Mouse (Mus musculus) embryo, embryonic 9.5 days (tissue): Measurements from ENCODE around the gene Itpripl1.
"Not testable (repeated sequence)": the region's sequence is repeated elsewhere in the genome, so short reads cannot be mapped to it uniquely, and the experiment has no call there.

Experiments
- DNase-seq: peaks from one replicate; pipeline ENCODE4 v3.0.0-alpha.2; 2017; ENCODE audit errors: extremely low spot score

The Itpripl1 gene

GRCm38 (mm10) chr2:127143158-127144063 lies at the start of gene Itpripl1:
Gene Itpripl1, minus strand, starts transcription at chr2:127143442.
- DNase-seq, result peak; percentile 67

DNA sequence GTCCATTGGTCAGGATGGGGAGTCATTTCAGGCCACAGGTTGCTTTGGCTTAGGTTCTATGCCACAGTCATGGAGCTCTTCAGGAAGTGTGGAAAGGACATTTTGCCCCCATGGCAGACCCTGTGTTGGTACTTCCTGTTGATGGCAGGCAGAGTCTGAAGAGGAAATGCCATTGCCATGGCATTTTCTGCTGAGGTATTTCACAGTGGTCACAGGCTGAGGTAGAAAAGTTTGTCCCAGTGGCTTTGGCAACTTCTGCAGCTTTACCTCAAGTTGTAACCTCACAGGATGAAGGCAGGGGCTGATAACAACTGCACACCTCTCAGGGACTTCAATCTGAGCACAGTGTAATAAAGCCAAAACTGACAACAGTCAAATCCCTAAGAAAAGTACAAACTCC lies 46.3 kb upstream of the Itpripl1 start:
- DNase-seq, result no peak

DNA sequence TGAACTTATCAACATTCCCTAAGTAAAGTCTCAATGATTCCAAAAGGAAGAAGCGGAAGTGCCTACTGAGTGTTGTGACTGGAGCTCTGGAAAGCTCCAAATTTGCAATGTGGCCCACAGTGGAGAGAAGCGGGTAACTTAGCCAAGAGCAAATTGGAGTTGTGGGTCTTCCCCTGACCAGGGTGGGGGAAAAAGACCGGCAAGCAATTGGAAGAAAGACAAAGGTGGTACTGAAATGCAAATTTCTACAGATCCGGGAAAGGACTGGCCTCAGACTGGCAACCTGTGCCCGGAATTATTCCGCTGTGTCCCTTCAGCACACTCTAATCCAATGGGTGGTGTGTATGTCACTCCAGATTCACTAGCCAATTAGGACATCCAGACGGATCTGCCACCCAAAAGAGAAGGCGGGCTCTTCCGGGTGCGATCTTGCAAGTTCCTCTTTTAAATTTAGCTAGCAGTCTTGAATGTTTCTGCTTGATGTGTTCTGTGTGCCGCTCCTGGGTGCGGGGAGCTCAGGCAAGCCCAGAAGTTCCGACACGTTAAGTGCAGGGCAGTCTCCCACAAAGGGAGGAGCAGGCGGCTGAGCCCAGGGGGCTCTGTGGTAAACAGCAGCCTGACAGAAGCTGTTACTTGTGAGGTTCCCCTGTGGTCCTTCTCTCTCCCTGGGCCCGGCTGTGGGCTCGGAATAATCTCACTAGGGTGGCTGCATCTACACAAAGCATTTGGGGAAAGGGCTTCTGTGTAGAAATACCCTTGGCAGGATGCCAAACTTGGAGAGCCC lies 39.5 kb upstream of the Itpripl1 start:
- peak; percentile 72 for DNase-seq

DNA sequence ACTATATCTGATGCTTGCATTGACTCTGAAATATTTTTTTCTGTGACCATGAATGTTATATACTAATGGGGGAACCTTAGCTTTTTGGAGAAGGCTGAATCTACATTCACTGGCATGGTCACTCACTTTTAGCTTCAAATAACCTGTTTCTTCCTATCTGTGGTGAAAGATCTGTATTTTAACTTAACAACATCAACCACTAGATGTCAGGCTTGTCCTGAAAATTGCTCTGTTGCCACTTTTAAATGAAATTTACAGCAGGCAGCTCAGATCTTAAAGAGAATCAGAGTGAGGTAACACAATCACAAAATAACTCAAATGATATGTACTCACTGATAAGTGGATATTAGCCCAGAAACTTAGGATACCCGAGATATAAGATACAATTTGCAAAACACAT lies 23.0 kb upstream of the Itpripl1 start:
- peak; percentile 29 for DNase-seq

DNA sequence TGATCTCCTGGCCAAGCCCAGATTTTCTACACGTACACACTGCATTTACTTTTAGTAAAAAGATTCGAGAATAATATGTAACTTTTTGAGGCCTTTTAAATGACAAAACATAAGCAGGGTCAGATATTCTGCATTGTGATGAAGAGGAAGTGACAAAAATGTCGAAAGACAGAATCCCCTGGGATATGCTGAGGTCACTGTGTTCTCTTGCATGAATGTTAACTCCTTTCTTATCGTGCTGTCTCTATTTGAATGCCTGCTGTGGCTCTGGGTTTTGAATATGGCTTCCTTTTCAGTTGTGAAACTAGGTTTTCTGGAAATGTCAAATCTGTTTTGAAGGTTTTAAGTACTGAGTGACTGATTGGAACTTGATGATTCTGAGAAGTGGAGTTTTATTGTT lies 22.4 kb upstream of the Itpripl1 start:
- no peak for DNase-seq

- no peak for DNase-seq
Observed at GRCm38 (mm10) chr2:127145699-127146098, 2.5 kb upstream of the Itpripl1 start.

- no peak for DNase-seq
Observed at GRCm38 (mm10) chr2:127142577-127143157, 575 bp downstream of the Itpripl1 start.

- no peak for DNase-seq
Observed at GRCm38 (mm10) chr2:127142031-127142430, 1.2 kb downstream of the Itpripl1 start.

DNA sequence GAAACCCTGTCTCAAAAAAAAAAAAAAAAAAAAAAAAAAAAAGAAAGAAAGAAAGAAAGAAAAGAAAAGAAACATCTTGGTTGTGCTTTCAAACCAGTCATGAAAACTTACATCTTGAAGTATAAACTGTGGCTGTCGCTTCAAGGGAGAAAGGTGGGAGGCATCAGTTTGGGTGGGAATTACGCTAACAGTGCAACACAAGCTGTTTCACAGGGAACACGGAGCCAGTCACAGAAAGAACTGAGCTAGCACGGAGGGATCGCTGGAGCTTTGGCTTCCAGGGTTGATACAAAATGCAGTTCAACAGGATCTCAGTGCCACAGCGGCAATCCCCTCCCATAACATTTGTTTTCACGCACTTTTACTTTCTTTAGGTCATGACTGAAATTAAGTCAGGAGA lies 3.2 kb downstream of the Itpripl1 start:
- DNase-seq, result no peak

- DNase-seq, result no peak
Observed at GRCm38 (mm10) chr2:127139605-127140004, 3.6 kb downstream of the Itpripl1 start.

DNA sequence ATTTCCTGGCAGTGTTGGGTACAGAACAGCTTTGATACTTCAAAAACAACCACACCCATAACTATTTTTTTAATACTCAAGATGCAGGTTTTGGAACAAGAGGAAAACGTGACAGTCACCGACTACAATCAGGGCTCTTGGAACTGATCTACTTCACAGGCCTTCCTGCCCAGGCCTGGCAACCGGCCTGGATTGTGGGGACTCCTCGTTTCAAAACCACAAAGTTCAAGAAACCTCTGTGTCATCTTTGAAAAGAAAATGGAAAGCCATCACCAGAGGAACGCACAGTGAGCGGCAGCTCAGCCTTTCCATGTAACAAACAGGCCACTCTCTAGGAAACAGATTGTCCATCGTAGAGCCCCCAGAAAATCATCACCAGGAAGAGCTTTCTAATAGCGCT lies 4.1 kb downstream of the Itpripl1 start:
- DNase-seq, result no peak

DNA sequence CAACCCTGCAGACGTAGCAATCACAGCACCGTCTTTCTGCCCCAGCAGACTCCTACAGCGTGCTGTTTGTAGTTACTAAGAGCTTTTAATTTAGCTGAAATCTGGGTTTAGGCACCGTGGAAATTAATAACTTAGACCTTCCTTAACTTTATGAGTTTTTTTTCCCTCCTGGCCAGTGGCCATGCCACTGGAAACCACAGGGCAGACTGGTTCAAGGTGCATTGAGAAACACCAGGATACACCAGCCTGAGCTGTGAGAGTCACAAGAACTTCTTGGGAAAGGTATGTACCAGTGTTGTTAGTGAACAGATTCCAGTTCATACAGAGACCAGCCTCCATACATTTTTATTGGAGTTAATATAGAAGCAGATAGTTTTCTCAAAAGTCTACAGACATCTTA lies 4.8 kb downstream of the Itpripl1 start:
- no peak for DNase-seq

- no peak for DNase-seq
Observed at GRCm38 (mm10) chr2:127137838-127138420, 5.3 kb downstream of the Itpripl1 start.

- DNase-seq, result peak; percentile 5
Observed at GRCm38 (mm10) chr2:127136979-127137378, 6.3 kb downstream of the Itpripl1 start.

GRCm38 (mm10) chr2:127135255-127135654 lies 8.0 kb downstream of the Itpripl1 start:
- not testable (repeated sequence) for DNase-seq

GRCm38 (mm10) chr2:127133621-127134461 lies 9.4 kb downstream of the Itpripl1 start, which contains the start of gene Ncaph:
Gene Ncaph, minus strand, starts transcription at chr2:127133954.
- peak; percentile 97 for DNase-seq

DNA sequence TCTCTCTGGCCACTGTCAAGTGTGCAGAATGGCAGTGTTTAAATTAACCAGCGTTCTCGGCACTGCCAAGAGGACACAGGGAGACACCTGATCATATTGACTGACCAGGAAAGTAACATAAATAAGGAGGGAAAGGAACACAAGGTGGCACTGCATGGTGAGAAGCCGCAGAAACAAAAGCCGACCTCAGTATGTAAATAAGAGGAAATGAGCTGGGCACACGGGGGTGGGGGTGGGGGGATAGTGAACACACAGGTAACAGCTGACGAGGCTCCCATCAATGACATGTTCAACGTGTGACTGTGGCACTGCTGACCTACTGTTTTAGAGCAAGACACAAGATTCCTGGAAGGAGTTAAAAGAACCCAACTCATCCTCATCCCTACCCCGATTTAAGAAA lies 11.9 kb downstream of the Itpripl1 start:
- DNase-seq, result no peak

- no peak for DNase-seq
Observed at GRCm38 (mm10) chr2:127128926-127129325, 14.3 kb downstream of the Itpripl1 start.

DNA sequence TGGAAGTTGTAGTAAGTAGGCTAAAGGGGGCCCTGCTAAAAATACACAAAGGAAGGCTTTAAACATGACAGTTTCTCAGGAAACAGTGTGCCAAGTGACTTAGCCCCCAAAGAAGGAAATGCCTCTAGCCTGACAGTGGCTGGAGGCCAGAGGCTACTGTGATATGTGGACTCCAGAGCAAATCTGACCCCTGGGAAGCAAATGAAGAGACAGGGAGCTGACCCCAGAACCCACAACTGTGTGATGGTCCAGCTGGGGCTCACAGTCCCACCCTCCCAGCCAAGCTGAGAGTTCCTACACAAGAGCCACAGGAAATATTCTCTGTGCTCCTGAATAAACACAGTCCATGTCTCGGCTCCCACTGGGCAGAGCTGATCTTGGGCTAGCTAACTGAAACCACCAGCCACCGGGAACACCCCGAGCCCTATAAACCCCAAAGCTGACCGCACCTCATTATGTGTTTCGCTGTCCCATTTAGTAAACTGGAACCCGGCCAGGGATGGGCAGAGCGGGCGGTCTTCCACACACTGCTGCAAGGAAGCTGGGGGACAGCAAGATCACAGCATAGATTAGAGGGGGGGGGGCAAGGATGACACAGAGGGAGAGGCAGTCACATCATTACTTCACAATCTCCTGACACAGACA lies 21.5 kb downstream of the Itpripl1 start:
- DNase-seq, result no peak

DNA sequence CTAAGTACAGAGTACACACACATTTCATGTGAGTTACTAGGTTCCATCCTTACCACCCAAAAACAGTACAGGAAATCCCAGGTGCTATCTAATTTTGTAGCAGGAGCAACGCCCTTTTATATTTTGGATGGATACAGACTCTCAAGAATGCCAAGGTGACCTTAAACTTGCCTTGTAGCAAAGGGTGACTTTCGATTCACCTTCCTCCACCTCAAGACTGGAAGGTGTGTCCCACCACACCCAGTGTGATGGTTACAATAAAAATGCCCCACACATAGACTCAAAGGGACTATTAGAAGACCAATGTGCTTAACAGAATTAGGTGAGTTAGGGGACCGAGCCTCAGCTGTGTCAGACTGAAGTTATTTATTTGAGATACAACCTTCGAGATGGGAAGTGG lies 34.3 kb downstream of the Itpripl1 start:
- no peak for DNase-seq

DNA sequence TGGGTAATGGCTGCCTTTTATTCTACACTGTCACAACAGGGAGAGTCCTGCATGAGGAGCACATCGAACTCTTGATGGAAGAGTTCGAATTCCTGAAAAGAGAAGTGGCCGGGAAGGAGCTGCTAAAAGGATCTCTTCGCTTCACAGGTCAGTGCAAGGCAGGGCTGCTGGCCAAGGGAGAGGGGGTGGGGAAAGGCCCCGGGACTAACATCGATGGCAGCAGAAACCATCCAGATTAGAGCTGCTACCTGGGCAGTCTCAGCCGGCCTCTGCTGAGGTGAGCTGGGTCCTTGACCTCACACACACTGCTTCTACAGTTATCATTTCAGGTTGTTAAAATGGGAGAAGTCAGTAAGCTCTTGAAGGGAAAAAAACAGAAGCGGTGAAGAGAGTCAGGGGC lies 51.2 kb downstream of the Itpripl1 start:
- no peak for DNase-seq
